Mouse (Mus musculus) left cerebral cortex, postnatal 14 days (tissue): ENCODE data around the gene Galnt10. TPM values are rescaled to one million over a fixed set of nuclear protein-coding genes. Genes with fewer than 3 reads are reported as not detected.

Experiments used
- DNase-seq, 2 experiments: peaks; one replicate each; pipeline ENCODE4 v3.0.0; 2021 to 2022; ENCODE audit warnings: low spot score in 2 of 2, mixed read lengths in 1 of 2
- intact Hi-C: fragments of 180-260 bp; cut with DNase I; formaldehyde crosslinking; loops from one replicate; pipeline ENCODE4 v1.15.1; 2025
- total RNA-seq, 2 experiments: library from RNA; stranded (reverse); gene quantifications; 2 replicates each; pipeline ENCODE4 v1.2.3; 2021

The Galnt10 gene
- total RNA-seq, 2 experiments from 2014 or later, result 7.6 to 8.8 TPM

DNA sequence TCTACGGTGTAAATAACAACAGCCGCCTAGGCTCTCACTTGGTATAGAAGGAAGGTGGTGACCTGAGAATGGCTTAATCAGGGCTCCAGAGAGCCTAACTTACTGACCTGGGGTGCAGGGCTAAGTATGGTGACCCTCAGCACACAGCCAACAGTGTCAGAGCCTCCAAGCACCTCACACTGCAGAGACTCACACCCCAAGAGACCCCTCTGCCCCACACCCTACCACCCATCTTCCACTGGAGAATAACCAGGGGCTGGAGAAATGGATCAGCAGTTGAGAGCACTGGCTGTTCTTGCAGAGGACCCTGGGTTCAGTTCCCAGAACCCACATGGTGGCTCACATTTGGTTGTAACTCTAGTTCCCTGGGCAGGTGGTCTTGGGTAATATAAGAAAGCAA, 12.2 kb upstream of the Galnt10 start:
- no peak for DNase-seq
- intact Hi-C loops, result no loop called here

DNA sequence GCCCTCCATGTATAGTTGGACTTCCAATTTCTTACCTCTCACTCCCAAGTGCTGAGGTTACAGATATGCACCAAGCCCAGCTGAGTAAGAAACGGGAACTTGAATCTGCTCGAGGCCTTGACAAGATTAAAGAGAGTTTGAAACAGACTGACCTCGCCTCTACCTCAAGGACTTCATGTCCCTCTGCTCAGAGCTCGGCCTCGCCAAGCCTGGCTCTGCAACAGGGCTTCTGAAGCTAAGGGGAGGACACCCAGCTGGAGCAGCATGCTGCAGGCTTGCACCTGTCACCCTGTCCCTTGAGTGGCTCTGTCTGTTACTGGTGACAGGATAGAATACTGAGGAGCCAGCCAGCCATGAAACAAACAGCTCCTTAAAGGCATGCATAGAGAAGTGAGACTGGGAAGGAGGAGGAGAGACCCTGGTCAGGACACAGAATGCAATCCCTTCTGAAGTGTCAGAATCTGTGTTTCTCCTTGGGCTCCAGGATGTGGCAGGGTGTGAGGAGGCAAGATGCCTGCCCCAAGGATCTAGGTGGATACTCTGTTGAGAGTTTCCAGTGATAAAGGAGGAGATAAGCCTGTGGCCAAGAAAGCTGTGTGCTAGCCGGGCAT, 11.2 kb upstream of the Galnt10 start:
- DNase-seq, result no peak
- intact Hi-C loops, result no loop called here

DNA sequence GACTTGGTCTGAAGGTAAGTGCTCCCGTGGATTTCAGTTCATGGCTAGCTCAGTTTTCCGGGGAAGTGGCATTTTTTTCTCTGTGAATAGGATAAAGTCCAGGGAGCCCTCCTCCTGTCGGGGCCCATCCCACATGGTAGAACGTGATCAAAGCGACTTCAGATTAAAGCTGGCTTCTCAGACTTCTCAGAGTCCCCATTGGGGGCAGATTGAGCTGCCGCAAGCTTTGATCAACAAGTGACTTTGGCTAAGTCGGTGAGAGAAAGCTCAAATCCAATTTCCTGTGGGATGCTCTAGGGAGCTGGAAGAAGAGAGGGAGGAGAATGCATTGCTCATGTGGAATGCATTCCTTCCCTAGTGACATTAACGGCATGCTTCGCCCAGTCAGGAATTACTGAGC, 10.1 kb upstream of the Galnt10 start:
- intact Hi-C loops, result no loop called here
- no peak for DNase-seq

DNA sequence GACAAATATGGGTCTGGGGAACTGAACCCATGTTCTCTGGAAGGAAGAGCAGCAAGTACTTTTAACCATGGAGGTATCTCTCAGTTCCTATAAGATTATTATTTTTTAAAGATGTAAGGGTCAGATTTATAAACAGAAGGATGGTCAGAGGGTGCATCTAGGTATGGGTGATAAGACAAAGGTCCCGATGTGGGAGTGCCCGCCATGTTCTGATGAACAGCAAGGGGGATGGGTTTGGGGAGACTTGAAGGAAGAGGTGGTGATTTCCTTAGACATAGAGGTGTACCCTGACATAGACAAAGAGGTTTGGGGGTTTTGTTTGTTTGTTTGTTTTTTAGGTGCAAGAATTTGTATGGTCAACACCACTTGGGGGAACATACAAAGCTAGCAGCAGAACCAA, 1.6 kb upstream of the Galnt10 start:
- intact Hi-C loops, result no loop called here
- DNase-seq, result no peak

DNA sequence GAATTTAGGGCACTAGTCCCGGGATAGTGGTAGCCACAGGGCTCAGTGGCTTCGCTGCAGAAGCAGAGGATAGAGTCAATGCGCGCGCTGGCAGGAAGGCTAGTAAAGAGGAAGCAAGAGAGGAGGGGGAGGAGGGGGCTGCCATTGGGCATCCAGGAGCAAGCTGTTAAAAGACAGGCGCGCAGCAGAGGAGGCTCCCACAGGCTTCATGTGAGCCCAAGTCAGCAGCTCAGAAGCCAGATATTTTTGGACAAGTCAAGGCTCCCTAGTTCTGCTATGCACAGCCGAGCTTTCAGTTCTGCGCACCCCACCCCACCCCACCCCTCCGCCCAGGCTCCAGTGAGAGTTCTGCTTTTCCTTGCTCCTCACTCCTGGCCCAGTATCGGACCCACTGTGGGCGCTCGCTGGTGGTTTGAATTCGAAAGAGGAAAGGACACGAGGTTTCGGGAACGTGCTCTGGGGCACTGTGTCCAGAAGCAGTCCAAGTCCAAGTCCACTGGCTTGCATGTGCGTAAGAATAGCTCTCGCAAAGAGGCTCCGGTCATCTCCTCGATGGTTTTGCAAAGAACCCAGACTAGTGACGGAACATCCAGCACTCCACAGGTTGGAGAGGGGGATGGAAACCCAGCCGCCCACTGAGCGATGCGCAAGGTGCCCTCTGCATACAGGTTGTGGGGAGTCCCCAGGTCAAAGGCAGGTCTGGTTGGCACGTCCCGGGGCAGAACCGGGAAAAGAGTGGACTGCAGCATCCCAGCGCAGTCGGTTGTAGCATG, 811 bp upstream of the Galnt10 start:
- intact Hi-C loops, result loop anchor here (5.0 kb wide), 3 partner anchors 38 to 133 kb away; no protein-coding TSS in a partner anchor
- DNase-seq, result peak; percentile 45 to 51

DNA sequence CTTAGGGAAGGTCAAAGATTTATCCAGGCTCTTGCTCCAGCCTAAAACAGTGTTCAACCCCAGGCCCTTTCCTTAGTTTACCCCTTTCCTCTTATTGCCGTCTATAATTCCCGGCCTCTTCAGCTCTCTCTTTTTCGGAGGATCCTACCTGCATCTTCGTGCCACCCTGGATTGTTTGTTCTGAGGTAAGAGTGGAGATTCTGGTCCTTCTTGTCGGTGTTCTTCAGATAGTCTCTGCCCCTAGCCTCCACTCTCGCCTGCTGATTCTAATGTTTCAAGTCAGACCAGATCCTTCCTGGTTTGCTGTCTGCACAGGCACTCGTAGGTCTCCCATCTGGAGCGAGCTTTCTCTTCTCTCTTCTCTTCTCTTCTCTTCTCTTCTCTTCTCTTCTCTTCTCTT, 605 bp downstream of the Galnt10 start:
- DNase-seq, result no peak
- intact Hi-C loops, result loop anchor here (5.0 kb wide), 3 partner anchors 36 to 131 kb away; no protein-coding TSS in a partner anchor

DNA sequence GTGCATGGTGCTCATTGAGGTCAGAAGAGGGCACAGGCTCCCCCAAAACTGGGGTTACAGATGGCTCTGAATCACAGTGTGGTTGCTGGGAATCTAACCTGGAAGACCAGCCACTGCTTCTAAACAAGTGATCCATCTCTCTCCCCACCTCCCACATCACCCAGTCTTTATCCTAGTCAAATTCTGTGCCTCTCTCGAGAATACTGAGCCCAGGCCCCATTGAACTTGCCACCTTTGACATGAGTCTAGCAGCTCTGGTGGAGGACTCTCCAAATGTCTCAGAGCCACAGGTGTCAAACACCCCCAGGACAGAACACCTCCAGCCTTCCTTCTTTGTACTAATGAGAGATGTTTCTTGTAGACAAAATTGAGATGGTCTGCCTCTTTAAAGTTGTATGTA, 1.2 kb downstream of the Galnt10 start:
- intact Hi-C loops, result loop anchor here (5.0 kb wide), 3 partner anchors 36 to 131 kb away; no protein-coding TSS in a partner anchor
- DNase-seq, result no peak

DNA sequence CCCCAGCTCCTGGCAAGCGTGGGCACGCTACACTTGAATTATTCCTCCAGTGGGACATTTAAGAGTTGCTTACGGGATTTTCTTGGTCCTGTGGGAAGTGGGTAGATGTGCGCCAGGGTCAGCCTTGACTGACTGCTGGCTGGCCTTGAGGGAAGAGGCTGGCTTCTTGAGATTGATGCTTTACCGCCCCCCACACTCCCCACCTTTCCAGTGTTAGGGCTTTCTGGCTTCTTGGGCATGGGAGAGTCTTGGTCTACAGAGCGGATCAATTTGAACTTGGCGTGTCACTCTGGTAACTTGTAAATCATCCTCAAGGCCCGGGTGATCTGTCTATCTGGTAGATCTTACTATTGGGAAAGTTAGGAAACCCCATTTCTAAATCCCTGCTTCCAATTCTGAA, 1.7 kb downstream of the Galnt10 start:
- DNase-seq, result no peak
- intact Hi-C loops, result loop anchor here (5.0 kb wide), 3 partner anchors 35 to 130 kb away; no protein-coding TSS in a partner anchor

DNA sequence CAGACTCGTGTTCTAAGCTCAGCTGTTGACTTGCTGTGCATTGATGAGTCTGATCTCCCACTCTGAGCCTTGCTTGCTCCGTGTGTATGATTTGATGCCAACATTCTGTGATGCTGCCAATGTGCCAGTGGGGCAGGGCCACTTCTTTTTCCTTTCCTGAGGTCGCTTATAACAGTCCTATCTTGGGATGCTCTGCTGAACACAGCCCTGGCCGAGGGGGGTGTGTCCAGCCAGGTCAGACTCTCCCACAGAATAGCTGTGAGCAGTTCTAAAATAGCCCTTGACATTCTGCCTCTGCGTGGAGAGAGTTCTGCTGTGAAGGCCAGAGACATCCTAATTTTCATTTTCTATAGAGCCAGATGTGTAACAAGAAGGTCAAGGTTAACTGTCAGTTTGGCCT, 2.2 kb downstream of the Galnt10 start:
- intact Hi-C loops, result loop anchor here (5.0 kb wide), 3 partner anchors 35 to 130 kb away; no protein-coding TSS in a partner anchor
- DNase-seq, result no peak

DNA sequence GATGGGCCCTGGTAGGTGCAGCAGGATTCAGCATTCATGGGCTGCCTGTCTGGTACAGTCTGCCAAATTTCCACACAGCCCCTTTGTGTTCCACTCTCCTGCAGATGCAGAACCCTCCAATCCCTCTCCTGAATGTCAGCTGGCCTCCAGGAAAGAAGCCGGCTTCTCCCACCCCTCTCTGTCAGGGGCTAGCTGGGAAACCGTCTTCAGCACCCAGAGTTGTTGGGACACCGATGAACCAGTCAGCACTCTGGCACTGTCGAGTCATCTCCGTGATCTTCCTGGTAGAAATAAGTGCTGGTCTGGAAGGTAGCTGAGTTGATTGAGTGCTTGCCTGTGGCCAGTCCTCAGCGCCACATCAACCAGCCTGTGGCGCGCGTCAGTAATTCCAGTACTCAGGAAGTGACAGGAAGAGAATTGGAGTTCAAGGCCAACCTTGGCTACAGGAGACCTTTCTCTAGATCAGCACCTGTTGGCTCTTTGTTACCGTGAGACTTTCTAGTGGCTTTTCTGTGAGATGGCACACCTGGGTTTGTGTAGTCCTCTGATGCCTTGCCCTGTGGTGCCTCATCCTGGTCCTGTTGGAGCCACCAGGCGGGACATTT, 3.1 kb downstream of the Galnt10 start:
- no peak for DNase-seq
- intact Hi-C loops, result loop anchor here (5.0 kb wide), 3 partner anchors 34 to 129 kb away; no protein-coding TSS in a partner anchor

DNA sequence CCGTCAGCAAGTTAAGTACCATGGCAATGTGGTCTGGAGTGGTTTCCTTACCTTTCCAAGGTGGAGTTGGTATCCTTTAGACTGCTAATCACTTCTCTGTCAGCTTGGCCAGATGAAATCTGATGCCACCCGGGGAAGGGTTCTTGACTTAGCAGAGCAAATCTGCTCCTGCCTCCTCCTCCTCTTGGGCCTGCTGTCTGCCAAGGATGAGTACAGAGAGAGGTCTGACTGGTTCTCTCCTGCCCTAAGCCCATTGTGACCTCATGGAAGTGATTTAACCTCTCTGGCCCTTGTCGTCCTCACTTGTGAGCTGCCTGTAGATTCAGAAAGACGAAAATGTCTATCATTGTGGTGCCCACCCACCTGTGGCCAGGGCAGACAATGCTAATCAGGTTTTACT, 4.0 kb downstream of the Galnt10 start:
- intact Hi-C loops, result loop anchor here (5.0 kb wide), 3 partner anchors 33 to 128 kb away; no protein-coding TSS in a partner anchor
- DNase-seq, result no peak

DNA sequence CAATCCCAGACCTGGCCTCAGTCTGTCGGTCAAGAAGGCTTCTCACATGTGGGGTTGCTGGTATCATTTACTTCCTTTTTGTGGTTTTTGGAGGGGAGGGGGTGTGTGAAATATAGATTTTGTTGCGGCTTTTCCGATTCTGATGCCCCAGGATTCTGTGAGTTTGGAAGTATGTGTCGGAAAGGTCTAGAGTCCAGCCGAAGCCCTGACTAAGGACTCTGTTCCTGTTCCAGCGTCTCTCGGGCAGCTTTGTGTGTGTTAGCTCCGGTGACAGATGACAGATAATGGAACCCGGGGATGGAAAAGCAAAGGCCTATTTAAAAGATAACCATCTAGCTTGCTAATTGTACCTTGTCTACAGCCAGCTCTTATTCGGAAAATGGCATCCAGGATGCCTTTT, 4.4 kb downstream of the Galnt10 start:
- intact Hi-C loops, result loop anchor here (5.0 kb wide), 3 partner anchors 33 to 128 kb away; no protein-coding TSS in a partner anchor
- no peak for DNase-seq

DNA sequence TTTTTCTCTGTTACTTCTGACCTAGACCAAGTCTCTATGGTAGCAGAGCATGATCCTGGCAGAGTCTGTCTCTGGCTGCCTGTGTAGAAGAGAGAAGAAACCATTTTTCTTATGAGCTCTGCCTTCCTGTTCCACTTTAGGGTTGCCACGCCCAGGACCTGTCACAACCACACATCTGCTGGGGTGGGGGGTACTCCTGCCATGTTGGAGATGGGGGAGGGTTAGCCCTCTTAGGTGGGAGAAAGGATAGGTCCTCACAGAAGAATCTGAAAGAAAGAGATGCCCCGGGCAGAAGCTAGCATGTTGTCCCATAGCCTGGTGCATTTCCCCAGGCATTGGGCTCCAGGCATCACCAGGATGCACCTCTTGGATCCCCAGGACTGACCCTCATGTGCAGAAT, 5.6 kb downstream of the Galnt10 start:
- intact Hi-C loops, result no loop called here

DNA sequence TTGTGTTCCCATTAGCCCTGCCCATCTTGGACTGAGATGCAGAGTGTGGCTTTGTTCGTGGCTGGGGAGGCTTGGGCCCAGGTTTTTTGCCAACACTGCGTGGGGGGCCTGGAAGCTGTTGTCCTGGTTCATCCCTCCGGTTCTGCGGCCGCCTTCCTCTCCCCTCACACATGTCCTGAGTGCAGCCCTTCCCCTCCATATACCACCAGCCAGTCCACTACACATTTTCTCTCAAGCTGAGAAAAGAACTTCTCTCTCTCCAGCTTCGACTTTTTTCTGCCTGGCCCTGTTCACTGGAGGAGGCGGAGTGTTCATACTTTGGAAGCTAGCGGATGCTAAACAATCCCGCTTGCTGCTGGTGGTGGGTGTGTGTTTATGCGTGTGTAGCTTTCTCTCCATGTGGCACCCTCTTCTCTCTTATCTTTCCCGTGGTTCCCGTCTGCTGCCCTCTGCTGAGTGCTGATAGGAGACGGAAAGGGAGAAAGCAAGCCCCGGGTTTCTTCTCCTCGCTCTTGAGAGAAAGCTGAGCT, 6.1 kb downstream of the Galnt10 start:
- intact Hi-C loops, result no loop called here
- peak; percentile 71 to 83 for DNase-seq

More for the DNA sequence above, 5.6 kb downstream of the Galnt10 start:
- no peak for DNase-seq

DNA sequence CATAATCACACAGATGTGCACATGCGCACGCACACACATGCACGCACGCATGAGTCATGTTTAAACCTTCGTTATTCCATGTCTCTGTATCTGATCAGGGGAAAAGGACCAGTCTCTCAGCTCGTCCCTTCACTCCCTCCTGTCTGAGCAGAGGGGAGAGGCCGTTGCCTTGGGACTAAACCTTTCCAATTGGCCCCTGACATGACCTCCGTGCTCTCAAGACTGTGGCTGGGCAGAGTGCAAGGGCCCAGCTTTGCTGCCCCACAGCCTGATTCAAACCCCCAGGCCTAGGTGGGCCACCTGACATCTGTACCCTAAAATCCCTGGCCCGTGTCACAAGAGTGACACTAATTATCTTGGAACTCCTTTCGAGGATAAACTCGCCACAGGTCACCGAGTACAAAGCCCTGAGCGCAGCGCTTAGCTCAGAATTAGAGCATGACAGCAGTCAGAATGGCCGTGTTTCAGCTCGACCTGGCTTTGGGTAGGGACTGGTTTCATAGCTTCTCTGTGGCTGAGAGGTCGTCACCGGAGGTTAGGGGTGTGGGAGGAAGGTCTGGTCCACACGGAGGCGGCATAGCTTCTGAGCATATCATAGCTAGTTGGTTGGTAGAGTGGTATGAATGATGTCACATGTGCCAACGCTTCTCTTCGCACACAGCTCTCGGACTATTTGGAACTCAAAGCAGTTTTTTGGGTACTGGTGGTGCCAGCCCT, 7.1 kb downstream of the Galnt10 start:
- intact Hi-C loops, result no loop called here
- no peak for DNase-seq

DNA sequence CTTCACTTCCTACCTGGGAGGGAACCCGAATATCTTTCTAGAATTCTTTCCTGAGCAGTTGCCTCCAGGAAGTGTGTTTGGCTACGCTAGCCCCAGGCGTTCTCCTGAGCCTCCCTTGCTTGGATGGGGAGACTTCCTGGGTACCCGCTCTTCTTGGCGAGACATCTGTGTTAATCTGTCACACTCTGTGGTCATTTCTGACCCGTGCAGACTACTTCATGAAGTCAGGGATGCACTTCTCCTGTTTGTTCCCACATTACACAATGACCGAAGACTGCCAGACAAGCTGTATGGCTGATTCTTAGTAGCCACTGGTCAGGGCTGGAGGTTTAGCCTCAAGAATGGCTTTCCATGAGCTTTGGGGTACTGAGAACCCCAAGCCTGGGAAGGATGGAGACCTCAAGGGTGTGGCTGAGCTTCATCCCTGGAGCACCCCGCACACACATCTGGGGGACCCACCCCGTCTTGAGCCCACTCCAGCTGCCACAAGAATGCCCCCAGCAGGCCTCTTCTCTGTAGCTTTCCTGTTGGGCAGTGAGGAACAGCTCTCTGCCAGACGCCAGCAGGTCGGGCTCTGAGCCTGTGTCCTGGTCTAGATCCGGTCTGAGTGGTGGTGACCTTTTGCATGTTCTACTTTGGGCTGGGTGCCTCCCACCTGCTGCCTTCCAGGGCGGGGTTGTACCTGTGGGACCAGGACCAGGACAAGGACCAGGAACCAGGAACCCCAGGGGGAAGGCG, 7.8 kb downstream of the Galnt10 start:
- intact Hi-C loops, result no loop called here
- no peak for DNase-seq

DNA sequence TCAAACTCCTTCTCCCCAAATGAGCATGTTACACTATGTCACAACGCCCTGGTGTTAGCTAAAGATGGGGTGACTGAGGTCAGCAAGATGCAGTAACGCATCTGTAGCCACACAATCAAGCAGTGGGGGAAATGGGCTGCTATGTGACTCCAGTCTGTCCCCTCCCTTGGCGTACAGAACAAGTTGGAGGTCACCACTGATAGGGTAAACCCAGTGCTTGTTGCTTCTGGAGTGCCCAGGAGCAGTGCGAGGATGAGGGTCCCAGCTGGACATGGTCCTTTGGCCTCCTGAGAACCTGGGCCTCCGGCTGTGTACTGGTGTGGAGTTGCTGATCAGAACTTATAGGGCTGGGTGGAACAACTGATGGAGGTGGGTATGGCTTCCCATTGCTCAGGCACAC, 8.6 kb downstream of the Galnt10 start:
- DNase-seq, result no peak
- intact Hi-C loops, result no loop called here

DNA sequence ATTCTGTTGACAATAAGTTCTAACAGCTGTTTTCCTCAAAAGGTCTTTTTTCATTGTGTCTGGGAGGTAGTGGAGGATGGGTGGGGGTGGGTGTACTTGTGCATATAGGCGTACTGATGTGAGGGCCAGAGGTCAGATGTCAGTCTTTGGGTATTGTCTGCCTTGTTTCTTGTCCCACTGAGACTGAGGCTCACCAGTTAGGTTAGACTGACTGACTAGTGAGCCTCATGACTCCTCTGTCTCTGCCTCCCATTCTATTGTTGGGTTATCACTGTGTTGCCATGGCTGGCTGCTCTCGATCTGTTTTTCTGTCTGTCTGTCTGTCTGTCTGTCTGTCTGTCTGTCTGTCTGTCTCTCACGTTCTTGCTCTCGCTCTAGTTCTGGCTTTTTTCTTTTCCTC, 9.1 kb downstream of the Galnt10 start:
- no peak for DNase-seq
- intact Hi-C loops, result no loop called here

DNA sequence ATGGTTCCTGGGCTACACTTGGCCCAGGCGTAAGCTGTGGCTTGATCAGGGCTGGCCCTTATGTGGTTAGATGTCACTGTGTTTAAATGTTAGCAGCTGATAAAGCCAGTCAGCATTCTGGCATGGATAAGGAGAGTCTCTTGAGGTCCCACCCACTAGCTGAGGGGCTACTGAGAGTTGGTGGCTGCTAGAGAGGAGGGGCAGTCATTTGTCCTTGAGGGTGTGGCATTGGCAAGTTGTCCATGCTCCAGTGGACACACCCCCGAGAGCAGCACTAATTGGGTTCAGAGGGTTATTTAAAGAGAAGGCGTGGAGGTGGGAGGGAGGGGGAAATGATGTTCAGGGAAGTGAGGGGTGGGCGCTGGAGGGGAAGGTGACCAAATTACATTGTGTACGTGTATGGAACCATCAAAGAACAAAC, 9.7 kb downstream of the Galnt10 start:
- intact Hi-C loops, result no loop called here
- DNase-seq, result no peak
